Mouse (Mus musculus) brain, embryonic 14.5 days (tissue): Measurements from ENCODE around the gene Six2.

Experiments
- CTCF ChIP-seq: fragments of 200-500 bp; IDR thresholded peaks from 2 replicates; pipeline ENCODE4 v1.5.1; 2012; ENCODE audit warnings: inconsistent platforms, mild to moderate bottlenecking, moderate library complexity, borderline replicate concordance; ENCODE audit not compliant: insufficient read depth, insufficient read length; ENCODE audit errors: extremely low read depth
- POLR2A ChIP-seq: fragments of 200-500 bp; IDR thresholded peaks from 2 replicates; pipeline ENCODE4 v1.6.1; 2012; ENCODE audit warnings: mild to moderate bottlenecking, inconsistent platforms, borderline replicate concordance; ENCODE audit not compliant: poor library complexity, insufficient read depth, insufficient read length, severe bottlenecking; ENCODE audit errors: extremely low read depth

GRCm38 (mm10) chr17:85730231-85731015 is 42.3 kb upstream of the Six2 start:
- TF ChIP-seq POLR2A = no peak
- no peak for TF ChIP-seq CTCF
